Mouse (Mus musculus): ENCODE data around the gene Junb.

The Junb gene

DNA sequence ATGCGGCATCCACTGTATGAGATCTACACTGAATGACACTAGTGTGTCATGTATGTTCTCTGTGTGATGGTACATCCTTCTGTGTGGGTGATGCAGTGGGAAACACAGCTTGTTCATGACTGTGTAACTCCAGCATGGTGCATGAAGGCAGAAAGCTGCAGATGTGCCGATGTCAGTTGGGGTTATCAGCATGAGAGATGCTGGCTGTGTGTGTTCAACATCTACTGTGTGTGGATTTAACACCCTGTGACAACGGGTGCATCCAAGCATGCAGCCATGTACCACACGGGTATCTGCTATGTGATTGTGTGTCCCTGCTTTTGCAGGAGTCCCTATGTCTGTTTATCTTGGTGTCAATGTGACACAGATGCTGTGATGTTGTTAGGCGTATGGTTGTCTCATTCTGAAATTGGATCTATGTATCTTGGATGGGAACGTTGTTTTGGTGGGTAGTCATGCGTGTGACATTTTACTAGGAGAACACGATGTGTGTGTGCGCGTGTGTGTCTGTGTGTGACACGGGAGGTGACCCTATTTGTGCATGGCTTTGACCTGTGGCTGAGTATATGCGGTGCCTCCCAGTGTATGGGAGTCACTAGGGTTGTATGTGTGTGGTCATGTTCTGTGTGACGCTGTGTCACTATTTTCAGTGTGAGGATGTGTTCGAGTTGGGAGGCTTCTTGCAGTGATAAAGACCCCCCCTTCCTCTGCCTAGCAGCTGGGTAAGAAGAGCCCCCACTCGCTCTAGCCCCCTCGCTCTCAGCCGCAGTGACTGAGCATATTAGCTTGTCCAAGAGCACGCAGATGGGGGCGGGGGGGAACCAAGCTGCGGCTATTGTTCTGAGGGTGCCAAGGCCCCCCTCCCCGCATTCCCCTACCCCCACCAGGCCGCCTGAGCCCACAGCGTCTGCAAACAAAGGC lies 42.2 kb downstream of the Junb start:
- DNase-seq = peak; percentile 55 to 67

DNA sequence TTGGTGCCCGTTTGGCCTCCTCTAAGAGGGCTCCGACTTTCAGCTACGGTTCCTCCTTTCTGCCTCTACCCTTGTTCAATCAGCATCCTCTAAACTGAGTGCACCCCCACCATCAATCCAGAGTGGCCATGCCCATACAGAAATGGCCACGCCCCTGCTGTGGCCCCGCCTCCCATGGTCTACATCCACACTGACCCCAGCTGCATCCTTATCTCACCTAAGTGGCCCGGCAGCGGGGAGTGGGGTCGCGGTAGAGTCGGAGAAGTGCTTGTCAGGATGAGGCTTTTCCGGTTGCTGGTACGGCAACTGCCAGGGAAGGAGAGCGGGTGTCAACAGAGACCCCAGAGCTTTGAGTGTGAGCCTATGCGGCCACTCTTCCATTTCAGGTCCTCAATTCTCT lies 43.0 kb downstream of the Junb start:
- peak; percentile 56 to 67 for DNase-seq

DNA sequence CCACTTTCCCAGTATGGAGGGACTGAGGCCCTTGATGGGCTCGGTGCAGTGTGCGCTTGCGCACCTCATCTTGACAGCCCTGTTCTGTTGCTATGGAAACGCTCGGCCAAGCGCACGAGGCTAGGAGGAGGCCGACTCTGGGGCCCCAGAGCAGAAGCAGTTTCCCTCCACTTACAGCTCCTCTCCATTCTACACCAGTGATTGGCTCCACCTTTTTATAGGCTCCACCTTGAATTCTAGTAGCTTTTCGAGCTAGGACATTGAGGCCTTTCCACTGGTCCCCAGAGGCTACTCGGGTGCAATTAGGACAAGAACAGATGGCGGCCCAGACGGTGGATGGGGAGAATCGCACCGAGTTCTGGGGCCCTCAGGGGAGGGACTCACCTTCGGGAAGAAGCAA lies 43.7 kb downstream of the Junb start:
- peak; percentile 80 to 81 for DNase-seq

DNA sequence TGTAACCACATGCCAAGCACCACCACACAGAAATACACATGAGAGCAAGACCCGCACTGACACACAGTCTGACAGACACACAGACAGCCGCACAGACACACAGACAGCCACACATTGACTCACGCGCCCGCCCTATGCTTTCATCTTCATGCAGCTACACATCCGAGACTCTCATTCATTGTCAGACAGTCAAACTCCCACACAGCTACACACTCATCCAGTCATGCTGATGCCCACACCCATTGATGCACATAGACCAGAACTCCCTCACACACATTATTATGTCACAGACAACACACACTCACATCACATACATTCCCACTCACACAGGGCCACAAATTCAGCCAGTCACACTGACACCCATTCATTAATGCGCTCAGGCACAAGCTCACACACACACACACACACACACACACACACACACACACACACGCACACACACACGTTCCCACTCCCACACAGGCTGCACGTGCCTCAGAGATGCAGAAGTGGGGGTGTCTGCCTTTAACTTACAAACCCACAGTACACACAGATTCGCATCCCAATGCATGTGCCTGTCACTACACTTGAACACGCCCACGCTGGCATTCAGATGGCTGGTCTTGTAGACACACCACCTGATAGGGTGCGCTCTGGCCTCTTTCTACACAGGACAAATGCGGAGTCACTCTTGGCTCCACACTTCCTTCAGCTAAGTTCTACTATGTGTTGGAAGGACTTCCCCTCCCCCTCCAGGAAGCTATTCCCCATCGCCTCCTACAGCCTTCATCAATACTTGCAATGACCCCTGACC lies 44.6 kb downstream of the Junb start:
- no peak for DNase-seq

DNA sequence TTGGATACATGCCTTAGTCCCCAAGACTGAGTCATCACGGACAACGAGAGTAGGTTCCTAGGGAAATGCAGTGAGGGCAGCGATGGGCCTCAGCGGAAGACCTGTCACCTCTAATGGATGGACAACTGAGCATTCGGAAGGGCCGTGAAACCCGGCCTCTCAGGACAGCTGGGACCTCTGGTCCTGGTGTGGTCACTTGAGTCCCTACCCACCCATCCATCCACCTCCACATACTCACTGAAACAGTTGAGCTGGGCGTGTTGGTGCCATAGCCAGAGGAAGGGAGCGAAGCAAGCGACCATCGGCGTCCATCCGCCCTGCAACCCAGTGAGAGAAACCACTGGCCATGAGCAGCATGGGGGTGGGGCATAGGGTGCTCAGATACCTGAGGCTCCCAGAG lies 47.9 kb downstream of the Junb start:
- no peak for DNase-seq

DNA sequence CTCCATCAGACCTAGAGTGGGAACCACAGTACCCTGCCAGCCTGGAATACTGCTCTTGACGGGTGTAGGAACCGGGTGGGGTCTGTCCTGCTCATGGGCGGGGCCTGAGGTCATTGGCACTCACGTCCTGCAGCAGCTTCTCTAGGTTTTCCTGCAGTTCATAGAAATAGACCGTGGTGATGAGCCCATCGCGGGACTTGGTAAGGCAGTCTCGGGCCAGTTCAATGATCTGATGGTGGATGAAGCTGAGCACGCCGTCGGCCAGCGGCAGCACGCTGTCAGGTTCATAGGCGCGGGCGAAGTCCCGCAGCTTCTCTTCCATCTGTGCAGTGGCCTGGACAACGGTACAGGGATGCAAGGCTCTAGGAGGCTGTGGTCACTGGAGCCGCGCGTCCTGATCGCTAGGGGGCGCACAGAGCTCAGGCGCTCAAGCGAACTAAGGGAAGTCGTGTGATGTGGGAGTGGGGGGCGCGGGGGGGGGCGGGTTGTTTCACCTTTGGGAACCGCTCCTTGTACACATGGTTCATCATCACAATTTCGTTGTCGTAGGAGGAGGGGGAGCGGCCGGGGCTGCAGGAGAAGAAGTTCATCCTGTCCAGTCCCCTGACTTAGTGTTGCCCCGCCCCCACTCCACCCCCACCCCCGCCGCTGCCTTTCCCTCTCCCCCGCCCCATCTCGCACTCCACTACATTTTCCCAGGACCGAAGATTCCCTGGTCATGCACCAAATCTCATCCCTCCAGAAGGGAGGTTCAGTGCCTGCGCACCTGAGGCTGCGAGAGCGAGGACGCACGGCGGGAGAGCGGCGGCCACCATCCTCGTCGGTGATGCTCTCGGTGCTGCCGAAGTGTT lies 49.8 kb downstream of the Junb start:
- peak; percentile 85 to 92 for DNase-seq

DNA sequence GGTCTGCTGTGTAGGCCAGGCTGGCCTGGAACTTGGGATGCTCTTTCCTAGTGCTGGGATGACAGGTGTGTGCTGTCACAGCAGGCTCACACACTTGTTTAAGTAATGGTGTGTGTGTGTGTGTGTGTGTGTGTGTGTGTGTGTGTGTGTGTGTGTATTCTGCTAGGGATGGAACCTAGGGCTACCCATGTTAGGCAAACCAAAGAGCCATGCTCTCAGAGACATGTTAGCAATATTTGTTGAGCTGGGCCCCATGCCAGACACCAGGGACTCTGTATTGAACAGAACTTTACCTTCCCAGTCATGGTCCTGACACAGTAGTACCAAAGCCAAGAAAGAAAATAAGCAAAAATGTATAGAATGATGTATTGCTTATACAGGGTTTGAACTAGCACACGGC lies 51.0 kb downstream of the Junb start:
- no peak for DNase-seq

DNA sequence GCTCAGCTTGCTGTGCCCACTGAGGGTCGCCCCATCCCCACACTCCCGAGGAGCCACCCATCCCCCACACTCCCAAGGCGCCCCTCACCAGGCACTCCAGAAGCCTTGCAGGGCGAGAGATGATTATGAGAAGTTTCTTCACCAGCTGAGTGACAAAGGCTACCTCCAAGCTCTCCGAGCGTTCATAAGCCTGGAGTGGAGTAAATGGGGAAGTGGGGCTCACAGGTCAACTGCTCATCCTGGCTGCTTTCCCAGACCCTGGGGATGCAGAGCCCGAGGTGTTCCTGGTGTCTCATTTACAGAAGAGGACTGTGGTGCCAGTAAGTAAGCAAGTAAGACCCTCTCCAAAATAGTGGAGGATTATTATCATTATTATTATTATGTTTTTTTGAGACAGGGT lies 53.0 kb downstream of the Junb start:
- DNase-seq = no peak

Measured in cerebellum, postnatal 25 days (tissue).